Mouse (Mus musculus) layer of hippocampus, adult 18-20 months (tissue): ENCODE results near the gene Nedd4. TPM values are rescaled to one million over a fixed set of nuclear protein-coding genes. Genes with fewer than 3 reads are reported as not detected.

Experiments used
- DNase-seq, 2 experiments: peaks; one replicate each; pipeline ENCODE4 v3.0.0; 2022; ENCODE audit warnings: low spot score in 2 of 2
- total RNA-seq, 2 experiments: library from RNA; stranded (reverse); gene quantifications; 2 replicates each; pipeline ENCODE4 v1.2.3; 2021

The Nedd4 gene
- total RNA-seq, 2 experiments from 2014 or later: 283 to 296 TPM

DNA sequence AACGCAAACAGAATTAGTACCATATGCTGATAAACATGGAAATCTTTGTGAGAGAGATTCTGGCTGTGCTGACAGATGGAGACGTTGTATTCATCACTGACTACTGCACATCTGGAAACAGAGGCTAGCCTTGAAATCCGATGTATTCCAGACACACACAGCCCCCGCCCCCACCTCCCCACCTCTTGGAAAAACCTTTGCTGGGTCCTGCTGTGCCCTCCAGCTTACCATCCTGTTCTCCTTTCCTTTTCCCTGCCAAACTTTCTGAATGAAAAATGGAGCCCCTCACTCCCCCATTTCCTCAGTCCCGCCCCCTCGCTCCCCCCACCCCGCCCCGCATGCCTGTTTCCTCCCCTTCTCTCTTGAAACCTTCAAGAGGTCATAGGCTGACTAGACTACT, 120.0 kb downstream of the Nedd4 start:
- DNase-seq: no peak

DNA sequence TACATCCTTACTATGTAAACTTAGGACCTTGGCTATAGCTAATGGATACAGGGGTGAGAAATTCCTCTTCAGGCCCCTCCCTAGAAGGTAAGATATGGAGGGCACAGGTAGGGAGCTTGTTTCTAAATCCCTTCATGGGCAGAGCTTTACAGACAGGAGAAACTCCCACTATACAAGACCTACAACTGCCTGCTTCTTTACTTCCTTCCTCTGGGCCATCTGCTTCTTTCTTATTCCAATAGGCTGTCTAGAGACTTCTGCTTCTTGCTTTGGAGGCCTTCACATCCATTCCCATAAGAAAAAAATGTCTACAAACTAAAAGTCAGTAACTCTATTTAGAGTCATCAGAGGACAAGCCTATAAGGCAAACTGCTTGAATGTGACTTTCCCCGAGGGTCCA, 125.6 kb downstream of the Nedd4 start:
- DNase-seq: no peak

DNA sequence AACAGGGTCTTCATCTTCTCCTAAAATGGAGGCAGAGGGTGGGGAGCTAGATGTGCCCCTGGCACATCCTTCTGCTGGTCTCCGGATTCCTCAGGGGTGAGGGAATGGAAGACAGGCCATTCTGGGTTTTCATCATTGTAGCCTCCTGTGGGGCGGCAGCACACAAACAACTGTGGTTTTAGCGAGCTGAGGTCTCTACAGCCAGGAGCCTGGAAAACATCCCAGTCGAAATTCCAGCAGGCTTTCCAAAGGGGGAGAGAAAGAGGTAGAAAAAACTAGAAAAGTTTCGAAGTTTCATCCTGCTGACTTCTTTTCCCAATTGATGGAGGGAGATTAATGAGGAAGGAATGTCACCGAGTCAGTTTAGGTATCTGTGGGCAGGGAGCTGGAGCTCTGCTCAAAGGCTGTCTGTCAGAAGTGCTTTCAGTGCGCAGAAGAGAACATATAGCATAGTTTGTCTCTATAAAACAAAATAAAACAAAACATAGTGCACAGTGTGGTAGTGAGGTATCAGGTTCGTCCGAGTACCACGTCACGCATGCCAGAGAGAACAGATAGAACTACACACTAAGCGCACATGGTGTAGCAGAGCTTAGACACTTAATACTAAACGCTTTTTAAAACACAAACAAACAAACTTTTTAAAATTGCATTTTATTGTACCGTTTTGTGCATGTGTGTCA, 128.5 kb downstream of the Nedd4 start:
- DNase-seq: no peak

DNA sequence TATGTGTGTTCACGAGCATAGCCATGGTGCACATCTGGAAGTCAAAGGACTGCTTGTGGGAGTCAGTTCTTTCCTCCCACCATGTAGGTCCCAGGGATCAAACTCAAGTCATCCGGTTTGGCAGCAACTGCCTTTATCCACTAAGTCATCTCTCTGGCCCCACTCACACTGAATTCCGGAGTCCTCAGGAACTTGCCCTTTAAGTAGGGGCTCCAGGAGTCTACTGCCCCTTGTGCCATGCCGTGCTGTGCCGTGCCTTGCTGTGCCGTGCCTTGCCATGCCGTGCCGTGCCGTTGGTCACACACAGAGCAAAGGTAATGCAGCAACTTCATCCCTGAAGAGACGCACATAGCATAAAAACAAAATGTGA, 129.1 kb downstream of the Nedd4 start:
- DNase-seq: no peak

DNA sequence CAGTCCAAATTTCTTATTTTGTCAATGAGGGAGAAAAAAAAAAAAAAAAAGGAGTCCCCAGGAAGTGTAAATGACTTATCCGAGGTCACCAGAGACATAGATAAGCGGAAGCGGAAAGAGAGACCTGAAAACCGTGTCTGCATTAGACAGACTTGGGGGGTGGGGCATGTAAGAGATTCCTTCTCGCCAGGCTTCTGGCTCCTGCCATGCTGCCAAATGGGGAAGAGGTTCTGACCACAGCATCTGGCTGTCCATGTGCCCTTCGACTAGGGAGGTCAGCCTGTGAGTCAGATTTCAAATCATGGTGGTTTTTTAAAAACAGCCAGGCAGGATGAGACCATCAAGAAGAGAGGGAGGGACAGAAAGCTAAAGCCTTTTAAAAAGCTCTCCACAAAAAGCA, 129.5 kb downstream of the Nedd4 start:
- no peak for DNase-seq

DNA sequence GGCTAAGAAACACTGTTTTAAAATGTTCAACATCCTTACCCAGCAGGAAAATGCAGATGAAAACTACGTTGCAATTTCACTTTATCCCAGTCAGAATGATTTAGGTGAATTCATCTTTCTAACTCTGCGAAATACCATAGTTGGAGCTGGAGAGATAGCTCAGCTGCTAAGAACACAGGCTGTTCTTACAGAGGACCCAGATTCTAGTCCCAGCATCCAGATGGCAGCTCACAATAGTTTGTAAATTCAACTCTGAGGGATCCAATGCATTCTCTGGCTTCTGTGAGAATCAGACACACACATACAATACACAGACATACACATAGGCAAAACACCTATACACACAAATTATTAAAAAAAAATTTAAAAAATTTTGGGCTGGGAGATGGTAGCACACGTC, 133.1 kb downstream of the Nedd4 start:
- DNase-seq: peak; percentile 20 to 67

DNA sequence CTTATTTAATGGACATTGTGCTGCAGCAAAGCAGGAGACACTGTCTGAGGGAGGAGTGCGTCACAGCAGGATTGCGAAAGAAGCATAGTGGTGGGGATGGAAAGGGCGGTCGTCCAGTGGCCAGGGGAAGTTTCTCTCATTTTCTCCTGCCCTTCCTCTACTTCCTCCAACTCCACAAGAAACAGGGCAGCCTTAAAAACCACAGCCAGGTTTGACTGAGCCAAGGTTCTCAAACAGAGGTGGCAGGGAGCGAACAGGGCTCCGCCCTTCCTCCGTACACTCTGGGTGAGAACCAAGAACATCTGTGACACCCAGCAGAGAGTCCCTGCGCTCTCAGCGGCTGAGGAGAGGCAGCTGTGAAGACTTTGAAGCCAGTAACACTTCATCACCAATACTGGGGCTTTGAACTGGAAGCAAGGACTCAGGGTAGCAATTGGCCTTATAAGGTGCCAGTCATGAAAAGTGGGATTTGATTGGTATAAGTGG, 135.0 kb downstream of the Nedd4 start:
- no peak for DNase-seq

Other genes with a start within 250 kb of the Nedd4 start
- 1 to 10 TPM; 1.8 to 2.2 TPM for gene Mns1, start 224.3 kb upstream of the Nedd4 start, total RNA-seq
- gene Tex9, start 170.1 kb upstream of the Nedd4 start, total RNA-seq: 1 to 10 TPM; 6.3 to 8.1 TPM
- 10 to 100 TPM; 21.9 to 23.6 TPM for gene Rfx7, start 130.1 kb upstream of the Nedd4 start, total RNA-seq
- gene Prtg, start 144.5 kb downstream of the Nedd4 start, total RNA-seq: 1 to 10 TPM; 3.0 to 3.1 TPM